In the genomic region with DNA sequence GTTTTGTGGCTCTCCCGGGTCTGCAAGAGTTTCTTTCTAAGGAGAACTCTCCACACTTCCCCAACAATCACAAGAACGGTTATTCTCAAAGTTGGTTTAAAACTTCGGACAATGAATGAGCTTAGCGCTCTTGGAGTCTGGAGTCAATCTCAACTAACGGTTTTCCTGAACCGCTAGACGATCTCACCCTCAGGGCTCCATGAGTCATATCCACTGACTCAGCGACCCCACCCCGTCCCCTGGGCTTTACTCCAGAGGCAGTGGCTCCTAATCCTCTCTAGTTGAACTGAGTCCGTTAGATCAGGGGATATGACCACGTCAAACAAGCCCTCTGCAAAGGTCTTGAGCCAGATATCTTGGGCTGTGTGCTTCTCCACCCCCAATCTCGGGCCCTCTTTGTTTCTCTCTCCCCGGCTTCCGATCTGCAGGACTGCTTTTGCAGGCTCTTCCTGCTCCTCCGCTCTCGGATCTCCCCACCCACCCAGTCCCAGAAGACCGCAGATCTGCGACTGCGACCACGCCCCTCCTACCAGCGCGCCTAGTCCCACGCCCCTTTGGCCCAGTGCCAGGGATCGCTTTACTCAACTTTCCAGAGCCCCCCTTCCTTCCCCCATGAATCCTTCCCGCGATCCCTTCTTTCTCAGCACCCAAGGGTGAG, we compare ENCODE assay signal across 8 mouse cellular contexts. TPM values are rescaled to one million over a fixed set of nuclear protein-coding genes. Genes with fewer than 3 reads are reported as not detected.
A peak's percentile ranks its signal among the peaks of the same experiment; 100 is the strongest.
DNase-seq lines count a peak whose midpoint lies in the region; ATAC-seq and TF ChIP-seq lines count a peak whose summit lies in the region.

A gene (plus strand): TSS at position 520 of the 658 bp plus-strand sequence.

- no peaks in the 10 kb centered on the region for H3K36me3 ChIP-seq in forebrain, postnatal 0 days (ENCODE audit: insufficient read depth)

- peak; percentile 92 for ATAC-seq in forebrain, postnatal 0 days
- ATAC-seq in hematopoietic stem cell, adult 5-6 weeks (replicated peaks in 1 of 2; ENCODE audit: insufficient read depth in 1 of 2, low FRiP score in 2 of 2, low TSS enrichment in 1 of 2, low read depth in 1 of 2, poor library complexity in 2 of 2, severe bottlenecking in 2 of 2) = peak; percentile 61 to 63

- H3K27me3 ChIP-seq in cerebellum, adult 2 months (ENCODE audit: control insufficient read depth, insufficient read depth, low read length) = peaks cover 2% of the 10 kb centered on the region; the same call in 1 of the 2 replicates
- no peaks in the 10 kb centered on the region for H3K27me3 ChIP-seq in forebrain, postnatal 0 days (ENCODE audit: insufficient read depth, low read length)

- peak; percentile 98 for DNase-seq in NIH3T3 (ENCODE audit: low read depth)
- DNase-seq in cerebellum, adult 2 months = peak; percentile 31 to 38
- DNase-seq in forebrain, postnatal 0 days = peak; percentile 94
- peak; percentile 32 for DNase-seq in layer of hippocampus, adult 9-11 months
- DNase-seq in lung, postnatal 14 days = peak; percentile 92
- DNase-seq in right cerebral cortex, adult 18-20 months = peak; percentile 26
- DNase-seq in urinary bladder, postnatal 10 days (ENCODE audit: low spot score) = peak; percentile 55

- H3K9me3 ChIP-seq in forebrain, postnatal 0 days (ENCODE audit: low read length) = no peaks in the 10 kb centered on the region

- H3K4me3 ChIP-seq in cerebellum, adult 2 months (replicated peaks; ENCODE audit: insufficient read depth, low read depth, low read length) = peak within 1 kb of the TSS; percentile 50
- H3K4me3 ChIP-seq in forebrain, postnatal 0 days (ENCODE audit: low read depth, low read length) = peak within 1 kb of the TSS; percentile 63

- H3K4me2 ChIP-seq in forebrain, postnatal 0 days (ENCODE audit: low read depth) = peak within 1 kb of the TSS; percentile 96

- TF ChIP-seq CTCF in cerebellum, adult 2 months (IDR thresholded peaks at IDR 0.05; ENCODE audit: borderline replicate concordance, insufficient read depth, low read depth, low read length) = no peak
- TF ChIP-seq CTCF in forebrain, postnatal 0 days (IDR thresholded peaks at IDR 0.05; ENCODE audit: low read depth) = no peak

- peak within 1 kb of the TSS; percentile 56 for H3K9ac ChIP-seq in forebrain, postnatal 0 days

- no peak for TF ChIP-seq POLR2A in cerebellum, adult 2 months (IDR thresholded peaks at IDR 0.05; ENCODE audit: borderline replicate concordance, insufficient read depth, low read length)

- H3K27ac ChIP-seq in cerebellum, adult 2 months (ENCODE audit: insufficient read depth, low read length) = no peak within 1 kb of the TSS
- peak within 1 kb of the TSS; percentile 84 for H3K27ac ChIP-seq in forebrain, postnatal 0 days (ENCODE audit: low read depth, low read length)

- H3K4me1 ChIP-seq in cerebellum, adult 2 months (ENCODE audit: control insufficient read depth, insufficient read depth, low read length) = peaks cover 6% of the 10 kb centered on the region
- H3K4me1 ChIP-seq in forebrain, postnatal 0 days (ENCODE audit: insufficient read depth) = peaks cover 4% of the 10 kb centered on the region; the same call in 1 of the 2 replicates

- WGBS in cerebellum, adult 2 months = under 1% methylated on average over 26 of the region's 26 CpGs
- 1% methylated on average over 26 of the region's 26 CpGs for WGBS in forebrain, postnatal 0 days

RNA-seq across cellular contexts. Expression of the gene that starts here (rescaled TPM):
- 227 and 287 TPM in 2 replicates for polyA plus RNA-seq in cerebellum, adult 2 months (2012; rRNA removed)
- 441 and 554 TPM in 2 replicates for total RNA-seq in forebrain, postnatal 0 days (2014; rRNA removed)
- 224 and 269 TPM in 2 replicates for polyA plus RNA-seq in forebrain, postnatal 0 days (2015; fragmentation: Nextera tagmentation; extraction: Ambion mirVana)
- total RNA-seq in hematopoietic stem cell, adult 5-6 weeks (2017) = 674 and 678 TPM in 2 replicates

Comparison
In these comparisons a context has a peak if more than half of its experiments do, and no peak if none do; other contexts are left out.
1. DNase-seq: peak in every context shown above with its lines; median percentile 98 in NIH3T3; 94 in forebrain, postnatal 0 days; 92 in lung, postnatal 14 days; 55 in urinary bladder, postnatal 10 days; 34 in cerebellum, adult 2 months; 32 in layer of hippocampus, adult 9-11 months; 26 in right cerebral cortex, adult 18-20 months.